Mouse (Mus musculus) G1E (cell line): ENCODE measurements around the gene Emx2.

ENCODE experiments used
- CTCF ChIP-seq: IDR thresholded peaks from 2 replicates; pipeline ENCODE4 v1.5.1; 2012; ENCODE audit warnings: low read depth, low read length, inconsistent platforms, mixed read lengths
- GATA1 ChIP-seq: IDR thresholded peaks from 2 replicates; pipeline ENCODE4 v1.6.1; 2012; ENCODE audit warnings: borderline replicate concordance, low read length, inconsistent platforms, mixed read lengths

GRCm38 (mm10) chr19:59455671-59456070, 2.5 kb upstream of the Emx2 start:
- TF ChIP-seq CTCF, result no peak
- TF ChIP-seq GATA1, result no peak
